Mouse (Mus musculus): ENCODE data around the gene Nkx2-3.

DNA sequence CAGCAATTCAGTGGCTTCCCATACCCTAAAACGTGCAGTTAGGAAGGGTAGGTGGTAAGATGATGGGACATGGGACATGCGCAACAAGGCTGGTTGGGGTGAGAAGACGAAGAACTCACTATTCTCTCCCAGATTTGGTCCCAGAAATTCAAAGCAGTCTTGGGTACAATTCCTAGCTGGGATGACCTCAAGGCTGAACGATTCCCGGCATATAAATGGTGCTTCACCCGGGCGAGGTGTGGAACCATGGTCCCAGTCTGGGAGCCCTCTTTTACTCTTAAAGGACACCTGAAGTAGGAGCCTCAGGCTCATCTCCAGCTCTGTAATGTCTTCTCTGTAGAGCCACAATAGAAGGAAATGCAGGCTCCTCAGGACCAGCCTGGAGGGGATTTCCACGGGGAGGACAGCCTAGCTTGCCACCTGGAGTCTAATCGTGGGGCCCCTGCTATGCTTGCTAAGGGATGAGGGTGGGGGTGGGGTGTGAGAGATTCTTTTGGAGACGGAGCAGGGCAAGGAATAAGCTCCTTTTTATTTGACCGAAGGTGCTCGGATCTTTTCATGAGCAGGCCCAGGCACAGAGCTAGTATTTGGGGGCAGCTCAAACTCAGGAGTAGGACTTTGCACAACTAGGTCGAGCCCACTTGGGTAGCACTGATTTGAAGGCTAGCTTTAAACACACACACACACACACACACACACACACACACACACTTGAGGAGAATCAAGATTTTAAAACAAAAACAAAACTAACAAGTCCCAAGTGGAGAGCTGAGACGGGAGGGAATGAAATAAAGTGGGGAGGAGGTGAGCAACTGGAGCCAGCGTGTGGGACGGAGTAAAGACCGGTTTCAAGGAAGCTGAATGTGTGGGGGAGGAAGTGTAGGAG lies 6.2 kb upstream of the Nkx2-3 start:
- no peak for TF ChIP-seq CTCF (IDR thresholded peaks at IDR 0.05; ENCODE audit: control insufficient read depth, insufficient read depth, insufficient replicate concordance, low read depth, low read length)
- TF ChIP-seq POLR2A (IDR thresholded peaks at IDR 0.05; ENCODE audit: control insufficient read depth, low read depth, low read length) = no peak
